Mouse (Mus musculus) kidney, embryonic 14.5 days (tissue): ENCODE measurements at regions not wholly inside any gene's neighbourhood (a gene's known extent, or its start where the extent isn't known, plus 50 kb on each side); places are given as distances from the start of the nearest gene placed in this dataset.
"Not testable (repeated sequence)": the region's sequence is repeated elsewhere in the genome, so short reads cannot be mapped to it uniquely, and the experiment has no call there.

Source experiments
- ATAC-seq: fragments of 200-750 bp; cut with Nextera tagmentation; 2 replicates; pipeline ENCODE4 v1.8.0; 2017; ENCODE audit warnings: moderate number of reproducible peaks, mild to moderate bottlenecking, moderate TSS enrichment, moderate library complexity; ENCODE audit not compliant: low FRiP score, low TSS enrichment
- H3K27ac ChIP-seq: fragments of 300-500 bp; sonication (generic); 2 replicates; pipeline ENCODE4 v1.5.1; 2014; ENCODE audit warnings: low read depth, mild to moderate bottlenecking, low read length, moderate library complexity, mixed read lengths
- H3K27me3 ChIP-seq: fragments of 300-500 bp; sonication (generic); 2 replicates; pipeline ENCODE4 v1.6.1; 2014; ENCODE audit warnings: mild to moderate bottlenecking, low read length; ENCODE audit not compliant: control insufficient read depth, insufficient read depth
- H3K36me3 ChIP-seq: fragments of 300-500 bp; sonication (generic); 2 replicates; pipeline ENCODE4 v1.6.1; 2014; ENCODE audit warnings: low read length, mixed read lengths; ENCODE audit not compliant: control insufficient read depth, insufficient read depth
- H3K4me1 ChIP-seq: fragments of 300-500 bp; sonication (generic); 2 replicates; pipeline ENCODE4 v1.6.1; 2014; ENCODE audit warnings: low read length, mixed read lengths; ENCODE audit not compliant: control insufficient read depth, insufficient read depth
- H3K4me2 ChIP-seq: fragments of 300-500 bp; sonication (generic); replicated peaks from 2 replicates; pipeline ENCODE4 v1.6.1; 2014; ENCODE audit warnings: low read depth, mild to moderate bottlenecking, low read length
- H3K4me3 ChIP-seq: fragments of 300-500 bp; sonication (generic); 2 replicates; pipeline ENCODE4 v1.5.1; 2014; ENCODE audit warnings: mild to moderate bottlenecking, low read length
- H3K9ac ChIP-seq: fragments of 300-500 bp; sonication (generic); 2 replicates; pipeline ENCODE4 v1.6.1; 2014; ENCODE audit warnings: low read depth, mild to moderate bottlenecking, low read length, moderate library complexity
- H3K9me3 ChIP-seq: fragments of 300-500 bp; sonication (generic); 2 replicates; pipeline ENCODE4 v1.6.1; 2016; ENCODE audit warnings: low read length; ENCODE audit not compliant: control insufficient read depth
- WGBS: fragments of 180-500 bp; shearing (Covaris S2); extraction: QIAGEN DNeasy Blood & Tissue Kit; methylation state at CpG from one replicate; pipeline ENCODE4 v1.1.7; 2014; 5-methylcytosine and 5-hydroxymethylcytosine counted together

DNA sequence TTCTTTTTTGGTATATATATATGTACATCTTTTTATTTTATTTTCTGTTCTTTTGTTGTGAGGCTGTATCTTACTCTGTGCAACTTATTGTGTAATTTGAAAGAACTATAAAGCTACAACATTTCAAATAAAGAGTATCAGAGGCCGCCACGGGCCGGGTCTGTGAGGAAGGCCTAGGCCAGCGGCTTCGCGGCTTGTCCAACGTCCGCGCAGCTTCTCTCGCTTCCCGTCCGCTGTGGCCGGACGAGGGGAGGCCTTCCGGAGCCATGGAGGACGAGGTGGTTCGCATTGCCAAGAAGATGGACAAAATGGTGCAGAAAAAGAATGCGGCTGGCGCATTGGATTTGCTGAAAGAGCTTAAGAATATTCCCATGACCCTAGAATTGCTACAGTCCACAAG is 167.4 kb downstream of the Kif21a start:
- H3K27ac ChIP-seq, H3K9me3 ChIP-seq, H3K4me1 ChIP-seq, H3K27me3 ChIP-seq, H3K9ac ChIP-seq, H3K36me3 ChIP-seq, H3K4me3 ChIP-seq, H3K4me2 ChIP-seq, ATAC-seq: not testable (repeated sequence)
- 94% methylated on average over 19 of the region's 19 CpGs for WGBS

DNA sequence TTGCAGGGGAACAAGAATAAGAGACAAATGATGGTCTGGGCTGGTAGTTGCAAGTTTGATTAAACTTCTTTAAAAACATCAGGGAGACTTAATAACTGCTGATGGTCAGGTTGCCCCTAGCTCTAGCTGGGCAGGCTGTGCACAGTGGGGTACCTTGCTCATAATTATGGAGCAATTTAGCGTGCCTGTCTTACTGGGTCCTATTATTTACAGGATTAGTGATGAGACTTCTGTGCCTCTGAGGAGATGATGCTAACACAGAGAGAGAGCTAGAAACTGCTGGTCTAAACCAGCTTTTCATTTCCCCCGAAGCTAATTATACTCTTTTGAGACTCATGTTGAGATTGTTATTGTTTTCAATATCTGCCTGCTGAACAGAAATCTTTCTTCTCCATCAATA is 180.3 kb downstream of the Kif21a start:
- WGBS = 77% methylated on average over 2 of the region's 2 CpGs

DNA sequence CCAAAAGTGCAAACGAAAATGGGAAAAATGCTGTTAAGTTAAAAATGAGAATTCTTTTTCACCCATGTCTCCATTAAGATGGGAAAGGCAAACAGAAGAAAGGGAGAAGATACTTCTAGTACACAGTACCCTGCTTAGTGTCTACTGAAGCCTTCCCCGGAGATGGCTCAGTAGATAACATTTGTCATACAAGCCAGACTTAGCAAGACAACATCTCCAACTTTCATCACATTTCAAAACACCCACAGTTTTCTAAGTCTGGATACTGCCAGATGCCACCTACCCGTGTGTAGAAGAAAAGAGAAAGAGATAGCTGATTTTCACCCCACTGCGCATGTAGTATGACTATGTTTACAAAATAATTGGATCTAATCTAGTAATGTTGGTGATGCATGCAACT is 174.5 kb upstream of the Cpne8 start:
- not testable (repeated sequence) for H3K9me3 ChIP-seq, H3K9ac ChIP-seq, H3K27me3 ChIP-seq, H3K36me3 ChIP-seq, H3K4me3 ChIP-seq, H3K27ac ChIP-seq, H3K4me2 ChIP-seq, H3K4me1 ChIP-seq, ATAC-seq
- 97% methylated on average over 1 of the region's 4 CpGs for WGBS

More for the DNA sequence above, 180.3 kb downstream of the Kif21a start:
- Histone ChIP-seq H3K9me3 (no peaks in the 10 kb centered on the region), H3K4me2 (no peak overlapping the region), H3K27ac (no peak overlapping the region), H3K9ac (no peak overlapping the region), H3K36me3 (no peaks in the 10 kb centered on the region), H3K27me3 (no peaks in the 10 kb centered on the region), H3K4me3 (no peak overlapping the region), H3K4me1 (no peaks in the 10 kb centered on the region)
- ATAC-seq = no peak

DNA sequence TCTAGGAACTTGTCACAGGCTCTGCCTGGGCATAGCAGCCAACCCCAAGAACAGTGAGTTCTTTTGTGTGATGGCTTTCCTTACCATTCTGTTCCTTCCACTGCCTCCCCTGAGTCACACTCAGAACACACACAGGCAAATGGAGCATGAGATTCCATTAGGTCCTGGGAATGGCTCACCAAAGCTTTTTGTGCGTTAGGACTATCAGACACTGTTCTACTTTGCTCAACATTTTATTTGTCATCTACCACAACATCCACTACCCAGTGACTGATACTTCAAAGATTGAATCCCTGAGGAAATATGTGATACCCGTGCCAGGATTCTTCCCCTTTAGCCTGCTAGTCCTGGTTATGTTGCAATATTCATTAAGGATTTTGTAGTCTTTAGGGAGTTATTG is 172.8 kb upstream of the Cpne8 start:
- Histone ChIP-seq H3K4me2 (no peak overlapping the region), H3K27me3 (no peaks in the 10 kb centered on the region), H3K27ac (no peak overlapping the region), H3K9me3 (no peaks in the 10 kb centered on the region), H3K36me3 (no peaks in the 10 kb centered on the region), H3K4me3 (no peak overlapping the region), H3K9ac (no peak overlapping the region), H3K4me1 (no peaks in the 10 kb centered on the region)
- ATAC-seq = no peak
- WGBS = 95% methylated on average over 2 of the region's 2 CpGs

DNA sequence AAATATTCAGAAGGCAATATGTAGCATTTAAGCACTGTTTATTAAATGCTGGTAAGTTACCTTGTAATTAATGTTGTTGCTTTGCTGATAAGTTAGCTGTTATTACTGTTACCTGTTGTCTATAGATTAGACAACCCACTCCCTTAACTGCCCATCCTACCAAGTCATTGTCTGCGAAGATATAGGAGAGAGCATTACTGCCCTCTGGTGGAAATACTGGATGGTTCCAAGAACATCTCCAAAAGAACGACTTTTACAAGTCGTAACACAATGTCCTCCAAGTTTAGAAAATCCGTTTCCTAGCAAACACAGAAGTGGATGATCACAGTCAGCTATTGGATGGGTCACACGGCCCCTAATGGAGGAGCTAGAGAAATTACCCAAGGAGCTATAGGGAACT is 162.2 kb upstream of the Cpne8 start:
- no peaks in the 10 kb centered on the region for H3K36me3 ChIP-seq
- H3K27me3 ChIP-seq = no peaks in the 10 kb centered on the region
- peak; percentile 60; the same call in 1 of the 2 replicates for ATAC-seq
- H3K4me3 ChIP-seq = no peak overlapping the region
- no peak overlapping the region for H3K27ac ChIP-seq
- H3K9ac ChIP-seq = no peak overlapping the region
- 22% methylated on average over 5 of the region's 5 CpGs for WGBS
- H3K4me2 ChIP-seq = no peak overlapping the region
- no peaks in the 10 kb centered on the region for H3K9me3 ChIP-seq
- H3K4me1 ChIP-seq = no peaks in the 10 kb centered on the region

DNA sequence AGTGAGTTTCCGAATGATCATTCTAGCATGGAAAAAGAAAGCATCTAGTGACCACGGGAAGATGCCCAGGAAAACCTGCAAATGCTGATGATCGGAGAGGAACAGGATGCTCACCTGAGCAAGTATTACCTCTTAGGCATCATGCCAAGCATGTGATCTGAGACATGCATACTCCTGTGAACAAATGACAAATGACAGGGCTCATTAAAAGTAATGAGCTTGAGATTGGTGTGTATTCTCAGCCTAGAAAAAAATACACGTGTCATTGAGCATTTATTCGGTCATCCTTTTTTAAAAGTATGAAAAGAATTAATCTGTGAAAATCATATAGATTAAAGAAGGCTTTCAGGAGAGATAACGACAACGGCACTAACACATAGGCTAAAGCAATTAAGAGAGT is 156.4 kb upstream of the Cpne8 start:
- H3K4me1 ChIP-seq = no peaks in the 10 kb centered on the region
- H3K9ac ChIP-seq = no peak overlapping the region
- H3K27ac ChIP-seq = no peak overlapping the region
- 81% methylated on average over 7 of the region's 7 CpGs for WGBS
- ATAC-seq = no peak
- peaks cover 3% of the 10 kb centered on the region; the same call in 1 of the 2 replicates for H3K9me3 ChIP-seq
- no peaks in the 10 kb centered on the region for H3K27me3 ChIP-seq
- no peaks in the 10 kb centered on the region for H3K36me3 ChIP-seq
- H3K4me3 ChIP-seq = no peak overlapping the region
- no peak overlapping the region for H3K4me2 ChIP-seq

DNA sequence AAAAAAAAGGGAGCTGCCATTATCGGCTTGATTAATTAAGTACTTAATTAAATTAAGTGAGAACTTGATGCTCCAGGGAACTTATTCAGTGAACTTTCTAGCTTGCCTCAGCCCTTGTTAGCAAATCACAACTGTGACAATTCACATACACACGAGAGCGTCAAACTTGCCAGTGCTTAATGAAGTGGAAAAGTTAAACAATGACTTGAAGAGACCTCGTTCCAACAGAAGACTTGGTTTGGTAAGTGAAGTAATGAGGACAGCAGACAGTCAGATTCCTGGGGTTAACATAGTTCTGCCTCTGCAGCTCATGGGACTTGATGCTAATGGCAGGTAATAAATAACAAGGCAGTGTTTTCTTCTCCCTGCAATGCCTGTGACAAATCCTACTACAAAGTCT is 148.6 kb upstream of the Cpne8 start:
- H3K4me3 ChIP-seq = no peak overlapping the region
- H3K36me3 ChIP-seq = no peaks in the 10 kb centered on the region
- peak; percentile 87; the same call in 1 of the 2 replicates for ATAC-seq
- WGBS = 6% methylated on average over 4 of the region's 4 CpGs
- H3K9ac ChIP-seq = no peak overlapping the region
- no peak overlapping the region for H3K4me2 ChIP-seq
- no peaks in the 10 kb centered on the region for H3K4me1 ChIP-seq
- H3K9me3 ChIP-seq = peaks cover 3% of the 10 kb centered on the region; the same call in 1 of the 2 replicates
- H3K27ac ChIP-seq = no peak overlapping the region
- no peaks in the 10 kb centered on the region for H3K27me3 ChIP-seq

DNA sequence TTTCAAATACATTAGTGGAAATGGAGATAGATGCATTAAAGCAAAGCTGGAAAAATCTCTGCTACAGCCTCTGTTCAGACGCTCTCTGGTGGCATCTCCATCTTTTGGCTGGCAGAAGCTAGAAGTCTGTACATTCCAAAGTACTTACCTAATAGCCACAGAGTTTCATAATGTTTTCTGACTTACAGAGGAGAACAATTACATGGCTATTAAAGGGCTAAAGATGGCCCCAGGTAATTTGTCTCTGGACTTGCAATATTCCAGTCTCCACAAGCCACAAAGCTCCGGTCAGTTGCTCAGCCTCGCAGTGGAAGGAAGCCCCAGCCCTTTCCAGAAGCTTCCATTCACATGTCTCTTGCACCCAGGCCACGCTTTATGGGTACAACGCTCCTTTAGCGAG is 143.1 kb upstream of the Cpne8 start:
- Histone ChIP-seq H3K27ac (no peak overlapping the region), H3K9ac (no peak overlapping the region), H3K4me1 (no peaks in the 10 kb centered on the region), H3K9me3 (no peaks in the 10 kb centered on the region), H3K4me3 (no peak overlapping the region), H3K4me2 (no peak overlapping the region), H3K27me3 (no peaks in the 10 kb centered on the region), H3K36me3 (no peaks in the 10 kb centered on the region)
- 85% methylated on average over 6 of the region's 6 CpGs for WGBS
- ATAC-seq = no peak

DNA sequence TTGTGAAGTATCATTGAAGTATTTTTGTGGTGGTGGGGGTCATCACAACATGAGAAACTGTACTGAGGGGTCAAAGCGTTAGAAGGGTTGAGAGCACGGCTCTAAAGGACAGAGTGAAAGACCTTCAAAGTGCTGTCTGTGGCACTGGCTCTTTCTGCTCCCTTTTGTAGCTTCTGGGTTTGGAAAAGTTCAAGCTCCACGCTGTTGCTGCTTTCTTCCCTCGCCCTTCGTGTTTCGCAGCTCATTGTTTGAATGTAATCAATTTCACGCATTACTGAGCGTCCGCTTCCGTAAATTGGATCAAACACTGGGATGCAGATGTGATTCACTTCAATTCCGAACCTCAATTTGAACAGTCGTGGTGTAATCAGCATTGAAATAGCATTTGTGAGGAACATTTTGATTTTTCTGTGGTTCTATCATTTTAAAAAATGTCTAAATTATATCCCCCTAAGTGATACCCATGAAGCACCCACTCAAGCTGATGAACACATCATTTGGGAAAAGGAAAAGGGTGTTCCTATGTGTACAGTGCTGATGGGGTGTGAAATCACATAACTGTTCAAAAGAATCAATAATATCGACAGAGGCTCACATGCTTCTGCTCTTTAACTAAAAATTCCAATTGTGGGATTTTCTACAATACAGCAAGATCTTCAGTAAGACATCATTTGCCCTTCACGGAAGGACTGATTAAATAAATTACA is 140.9 kb upstream of the Cpne8 start:
- ATAC-seq = no peak
- Histone ChIP-seq H3K4me2 (no peak overlapping the region), H3K27me3 (no peaks in the 10 kb centered on the region), H3K36me3 (no peaks in the 10 kb centered on the region), H3K4me1 (no peaks in the 10 kb centered on the region), H3K9me3 (no peaks in the 10 kb centered on the region), H3K4me3 (no peak overlapping the region), H3K27ac (no peak overlapping the region), H3K9ac (no peak overlapping the region)
- whole genome bisulfite sequencing = 74% methylated on average over 14 of the region's 14 CpGs
